Mouse (Mus musculus): ENCODE measurements around the gene Focad. TPM values are rescaled to one million over a fixed set of nuclear protein-coding genes. Genes with fewer than 3 reads are reported as not detected.

The Focad gene
- polyA plus RNA-seq (2012; rRNA removed; ENCODE audit: low replicate concordance): 1.5 and 2.9 TPM in 2 replicates

GRCm38 (mm10) chr4:88094062-88094767 lies at the start of gene Focad:
Gene Focad (plus strand): TSS chr4:88094629.

GRCm38 (mm10) chr4:88438326-88438989 lies 344.0 kb downstream of the Focad start, which contains the start of gene Hacd4:
Gene Hacd4 (minus strand): TSS chr4:88438928.

Other genes with a start within 250 kb of the Focad start
- gene Mllt3, start 61.3 kb upstream of the Focad start, polyA plus RNA-seq (2012; rRNA removed; ENCODE audit: low replicate concordance): 4.0 and 5.9 TPM in 2 replicates